Mouse (Mus musculus): ENCODE data around the gene Hes7. TPM values are rescaled to one million over a fixed set of nuclear protein-coding genes. Genes with fewer than 3 reads are reported as not detected.
A peak's percentile ranks its signal among the peaks of the same experiment; 100 is the strongest.

Hes7 gene
- total RNA-seq, 2 experiments from 2014 or later, result not detected

- peak; percentile 74 for DNase-seq
Measured at GRCm38 (mm10) chr11:69150444-69150843, 30.2 kb downstream of the Hes7 start.

- DNase-seq, result no peak
Measured at GRCm38 (mm10) chr11:69151004-69151403, 30.8 kb downstream of the Hes7 start.

GRCm38 (mm10) chr11:69153831-69154230 is 33.6 kb downstream of the Hes7 start:
- DNase-seq, result no peak

GRCm38 (mm10) chr11:69155351-69155750 is 35.1 kb downstream of the Hes7 start:
- no peak for DNase-seq

- DNase-seq, result no peak
Measured at GRCm38 (mm10) chr11:69156800-69157199, 36.6 kb downstream of the Hes7 start, which contains the start of gene Alox12b. TSS of gene Alox12b (plus strand) at chr11:69156989.

GRCm38 (mm10) chr11:69169313-69169712 is 49.1 kb downstream of the Hes7 start:
- no peak for DNase-seq

GRCm38 (mm10) chr11:69171626-69172025 is 51.4 kb downstream of the Hes7 start:
- DNase-seq, result peak; percentile 86

GRCm38 (mm10) chr11:69172606-69173005 is 52.4 kb downstream of the Hes7 start:
- no peak for DNase-seq

Other genes starting within 250 kb of the Hes7 start
- gene Ndel1, start 248.5 kb upstream of the Hes7 start, total RNA-seq (2021), result 10 to 100 TPM; 58.3 to 68.8 TPM
- gene Rnf222, start 231.9 kb upstream of the Hes7 start, total RNA-seq (2021), result not detected
- gene Rpl26, start 218.8 kb upstream of the Hes7 start, total RNA-seq (2021), result 1,000 to 10,000 TPM in 1 of 2 experiments, 100 to 1,000 TPM in 1; 992 to 1,013 TPM
- gene Odf4, start 193.3 kb upstream of the Hes7 start, total RNA-seq (2021), result not detected
- 10 to 100 TPM; 13.0 to 17.1 TPM for gene Arhgef15, start 162.9 kb upstream of the Hes7 start, total RNA-seq (2021)
- gene Slc25a35, start 152.3 kb upstream of the Hes7 start, total RNA-seq (2021), result 1 to 10 TPM; 2.3 to 3.7 TPM
- gene Rangrf, start 145.2 kb upstream of the Hes7 start, total RNA-seq (2021), result 10 to 100 TPM; 45.0 to 57.6 TPM
- 10 to 100 TPM in 1 of 2 experiments, 1 to 10 TPM in 1; 7.8 to 11.2 TPM for gene Pfas, start 111.9 kb upstream of the Hes7 start, total RNA-seq (2021)
- 10 to 100 TPM; 11.2 to 17.2 TPM for gene Ctc1, start 104.5 kb upstream of the Hes7 start, total RNA-seq (2021)
- 10 to 100 TPM; 10.2 to 11.6 TPM for gene Aurkb, start 74.8 kb upstream of the Hes7 start, total RNA-seq (2021)
- gene Borcs6, start 60.7 kb upstream of the Hes7 start, total RNA-seq (2021), result 10 to 100 TPM; 12.6 to 13.9 TPM
- 1 to 10 TPM; 4.3 to 5.2 TPM for gene Tmem107, start 49.6 kb upstream of the Hes7 start, total RNA-seq (2021)
- 10 to 100 TPM; 52.4 to 55.8 TPM for gene Vamp2, start 31.9 kb upstream of the Hes7 start, total RNA-seq (2021)
- gene Per1, start 25.2 kb upstream of the Hes7 start, total RNA-seq (2021), result 10 to 100 TPM; 17.5 to 78.6 TPM
- under 1 TPM; 0.27 to 0.49 TPM for gene 9130213A22Rik, start 2.2 kb downstream of the Hes7 start, total RNA-seq (2021)
- gene Aloxe3, start 5.5 kb downstream of the Hes7 start, total RNA-seq (2021), result under 1 TPM in 1 of 2 experiments, not detected in 1; 0.27 TPM
- not detected for gene Alox12b, start 36.6 kb downstream of the Hes7 start, total RNA-seq (2021)
- gene Alox8, start 77.4 kb downstream of the Hes7 start, total RNA-seq (2021), result under 1 TPM in 1 of 2 experiments, not detected in 1; 0.09 TPM
- gene Gucy2e, start 116.6 kb downstream of the Hes7 start, total RNA-seq (2021), result not detected
- 1 to 10 TPM; 4.7 to 6.6 TPM for gene Cntrob, start 203.4 kb downstream of the Hes7 start, total RNA-seq (2021)
- gene Trappc1, start 203.6 kb downstream of the Hes7 start, total RNA-seq (2021), result 10 to 100 TPM; 55.4 to 55.5 TPM
- gene Kcnab3, start 205.9 kb downstream of the Hes7 start, total RNA-seq (2021), result under 1 TPM; 0.42 to 0.93 TPM
- gene Rnf227, start 220.1 kb downstream of the Hes7 start, total RNA-seq (2021), result 1 to 10 TPM in 1 of 2 experiments, under 1 TPM in 1; 0.85 to 2.1 TPM
- 10 to 100 TPM; 39.0 to 59.5 TPM for gene Chd3, start 249.0 kb downstream of the Hes7 start, total RNA-seq (2021)